Comparison of ENCODE assay signal across 8 mouse cellular contexts in genomic region chr10:82859533-82859915, GRCm38 (mm10). TPM values are rescaled to one million over a fixed set of nuclear protein-coding genes. Genes with fewer than 3 reads are reported as not detected.
DNase-seq lines count a peak whose midpoint lies in the region; ATAC-seq and TF ChIP-seq lines count a peak whose summit lies in the region.

No protein-coding gene starts in this region.

- under 1% methylated on average over 8 of the region's 8 CpGs for WGBS in hindbrain, embryonic 12.5 days
- under 1% methylated on average over 8 of the region's 8 CpGs for WGBS in midbrain, embryonic 16.5 days

- peak overlapping the region; percentile 90 for H3K27ac ChIP-seq in bone marrow macrophage, adult 2 months (ENCODE audit: insufficient read depth, low read depth, low read length)
- H3K27ac ChIP-seq in hindbrain, embryonic 12.5 days: peak overlapping the region; percentile 91
- H3K27ac ChIP-seq in midbrain, embryonic 16.5 days (ENCODE audit: low read length): peak overlapping the region; percentile 72

- H3K27me3 ChIP-seq in hindbrain, embryonic 12.5 days: no peaks in the 10 kb centered on the region
- H3K27me3 ChIP-seq in midbrain, embryonic 16.5 days (ENCODE audit: control insufficient read depth, insufficient read depth, low read depth, low read length): no peaks in the 10 kb centered on the region

- peak overlapping the region; percentile 86 for H3K9ac ChIP-seq in hindbrain, embryonic 12.5 days
- peak overlapping the region; percentile 76 for H3K9ac ChIP-seq in midbrain, embryonic 16.5 days (ENCODE audit: low read depth, low read length)

- no peak for TF ChIP-seq CTCF in bone marrow macrophage, adult 2 months (IDR thresholded peaks at IDR 0.05; ENCODE audit: low read depth, low read length)

- H3K9me3 ChIP-seq in hindbrain, embryonic 12.5 days (replicated peaks): no peaks in the 10 kb centered on the region
- no peaks in the 10 kb centered on the region for H3K9me3 ChIP-seq in midbrain, embryonic 16.5 days (replicated peaks; ENCODE audit: control insufficient read depth, low read length, poor library complexity, severe bottlenecking)

- H3K4me1 ChIP-seq in bone marrow macrophage, adult 2 months (ENCODE audit: control insufficient read depth, insufficient read depth, low read length): peaks cover 26% of the 10 kb centered on the region
- H3K4me1 ChIP-seq in hindbrain, embryonic 12.5 days: peaks cover 27% of the 10 kb centered on the region
- H3K4me1 ChIP-seq in midbrain, embryonic 16.5 days (ENCODE audit: control insufficient read depth, insufficient read depth, low read length): peaks cover 24% of the 10 kb centered on the region

- TF ChIP-seq POLR2A in bone marrow macrophage, adult 2 months (IDR thresholded peaks at IDR 0.05; ENCODE audit: borderline replicate concordance, low read depth, low read length): no peak

- DNase-seq in right cerebral cortex, adult 18-20 months: peak; percentile 24
- no peak for DNase-seq in right cerebral cortex, postnatal 14 days
- DNase-seq in liver: peak; percentile 68

- H3K4me3 ChIP-seq in bone marrow macrophage, adult 2 months (ENCODE audit: insufficient read depth, low read length): peak overlapping the region; percentile 65
- H3K4me3 ChIP-seq in hindbrain, embryonic 12.5 days: peak overlapping the region; percentile 76
- H3K4me3 ChIP-seq in midbrain, embryonic 16.5 days (ENCODE audit: low read depth, low read length): peak overlapping the region; percentile 82

- peaks cover 12% of the 10 kb centered on the region for H3K36me3 ChIP-seq in hindbrain, embryonic 12.5 days
- H3K36me3 ChIP-seq in midbrain, embryonic 16.5 days (ENCODE audit: control insufficient read depth, insufficient read depth, low read length): no peaks in the 10 kb centered on the region

- peak; percentile 63 for ATAC-seq in erythroid progenitor cell, adult 5-6 weeks (replicated peaks; ENCODE audit: low FRiP score, poor library complexity, severe bottlenecking)
- peak; percentile 75 for ATAC-seq in hindbrain, embryonic 12.5 days (ENCODE audit: low FRiP score)
- peak; percentile 66 for ATAC-seq in midbrain, embryonic 16.5 days
- no peak for ATAC-seq in monocyte, adult 5-6 weeks (replicated peaks; ENCODE audit: insufficient number of reproducible peaks, low FRiP score, low TSS enrichment, poor library complexity, severe bottlenecking)

- H3K4me2 ChIP-seq in hindbrain, embryonic 12.5 days (replicated peaks): peak overlapping the region; percentile 60
- H3K4me2 ChIP-seq in midbrain, embryonic 16.5 days (ENCODE audit: low read length): peak overlapping the region; percentile 63

RNA-seq across cellular contexts. Expression of gene Eid3, which starts 6.9 kb away (rescaled TPM):
- 3.5 and 4.3 TPM in 2 replicates for polyA plus RNA-seq in bone marrow macrophage, adult 2 months (2012; ENCODE audit: insufficient read depth, insufficient read length, missing spikeins)
- 4.2 TPM in 1 of 2 replicates, not detected in the other for total RNA-seq in erythroid progenitor cell, adult 5-6 weeks (2015; ENCODE audit: low replicate concordance)
- total RNA-seq in erythroid progenitor cell, adult 5-6 weeks (2017; ENCODE audit: low replicate concordance): 6.6 and 9.4 TPM in 2 replicates
- 0.53 and 0.59 TPM in 2 replicates for polyA plus RNA-seq in hindbrain, embryonic 12.5 days (2016; fragmentation: Nextera tagmentation; extraction: Ambion mirVana)
- polyA plus RNA-seq in midbrain, embryonic 16.5 days (2015; fragmentation: Nextera tagmentation; extraction: Ambion mirVana): 0.36 and 0.42 TPM in 2 replicates
- total RNA-seq in monocyte, adult 5-6 weeks (2017): 9.6 to 18.2 TPM (median 16.2 TPM) in 3 replicates

RNA-seq across cellular contexts. Expression of gene Txnrd1, which starts 25.8 kb away (rescaled TPM):
- 82.9 and 88.9 TPM in 2 replicates for polyA plus RNA-seq in bone marrow macrophage, adult 2 months (2012; ENCODE audit: insufficient read depth, insufficient read length, missing spikeins)
- total RNA-seq in erythroid progenitor cell, adult 5-6 weeks (2015; ENCODE audit: low replicate concordance): 26.7 and 38.1 TPM in 2 replicates
- total RNA-seq in erythroid progenitor cell, adult 5-6 weeks (2017; ENCODE audit: low replicate concordance): 38.2 and 56.8 TPM in 2 replicates
- polyA plus RNA-seq in hindbrain, embryonic 12.5 days (2016; fragmentation: Nextera tagmentation; extraction: Ambion mirVana): 155 TPM in 2 replicates
- polyA plus RNA-seq in midbrain, embryonic 16.5 days (2015; fragmentation: Nextera tagmentation; extraction: Ambion mirVana): 101 and 115 TPM in 2 replicates
- total RNA-seq in monocyte, adult 5-6 weeks (2017): 68.5 to 96.1 TPM (median 73.4 TPM) in 3 replicates
